Mouse (Mus musculus) testis, postnatal 14 days (tissue): ENCODE data around the gene Fam3c.

Experiments used
- DNase-seq: peaks from one replicate; pipeline ENCODE4 v3.0.0; 2021; ENCODE audit warnings: low spot score

Gene Fam3c

DNA sequence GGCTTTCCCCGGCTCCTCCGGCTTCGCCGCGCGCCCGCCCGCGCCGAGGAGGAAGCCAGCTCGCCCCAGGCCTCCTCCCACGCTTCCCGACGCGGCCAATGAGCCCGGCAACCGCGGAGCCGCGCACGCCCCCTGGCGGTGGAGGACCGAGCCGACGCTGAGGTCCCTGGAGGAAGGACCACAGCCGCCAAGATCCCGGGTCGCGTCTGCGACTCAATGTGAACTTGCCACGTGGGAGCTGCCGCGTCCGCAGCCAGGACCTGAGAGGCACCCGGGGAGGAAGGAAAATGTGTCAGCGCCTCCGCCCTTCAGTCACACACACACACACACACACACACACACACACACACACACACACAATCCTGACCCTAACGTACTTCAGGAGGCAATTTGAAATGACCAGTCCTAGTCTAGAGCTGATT is at the start of gene Fam3c:
Gene Fam3c (minus strand): TSS at position 158 of the 422 bp plus-strand sequence.
- peak; percentile 91 for DNase-seq

DNA sequence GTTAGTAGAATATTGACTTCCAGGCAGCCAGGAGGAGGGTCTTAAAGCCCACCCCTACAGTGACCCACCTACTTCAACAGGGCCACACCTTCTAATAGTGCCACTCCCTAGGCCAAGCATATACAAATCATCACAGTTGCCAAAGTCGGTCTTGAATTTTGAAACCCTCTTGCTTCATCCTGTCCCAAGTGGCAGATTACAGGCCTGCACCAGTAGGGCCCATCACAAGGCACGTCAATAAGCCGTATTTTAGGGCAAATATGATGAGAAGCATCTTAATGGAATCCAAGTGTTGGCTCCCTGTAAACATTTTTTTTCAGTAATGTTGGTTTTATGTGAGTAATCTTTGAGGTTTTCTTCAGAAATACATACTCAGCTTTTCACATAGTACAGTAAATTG is 49.0 kb upstream of the Fam3c start:
- no peak for DNase-seq

DNA sequence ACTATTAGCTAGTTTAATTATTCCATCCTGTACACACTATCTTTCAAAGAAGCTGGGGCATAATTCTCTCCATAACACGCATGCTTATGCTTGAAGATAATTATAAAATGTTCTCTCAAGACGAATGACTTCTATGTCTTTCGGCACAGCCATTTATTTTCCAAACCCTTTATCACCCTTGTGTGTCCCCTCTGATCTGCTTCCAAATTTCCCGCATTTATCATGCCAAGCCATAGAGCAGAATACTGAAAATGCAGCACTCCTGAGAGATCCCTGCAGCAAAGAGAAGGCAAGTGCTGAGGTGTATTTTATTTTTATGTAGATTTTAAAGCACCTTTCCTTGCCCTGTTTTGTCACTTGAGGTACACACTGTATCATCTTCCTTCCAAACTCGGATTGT is 47.7 kb upstream of the Fam3c start:
- no peak for DNase-seq

DNA sequence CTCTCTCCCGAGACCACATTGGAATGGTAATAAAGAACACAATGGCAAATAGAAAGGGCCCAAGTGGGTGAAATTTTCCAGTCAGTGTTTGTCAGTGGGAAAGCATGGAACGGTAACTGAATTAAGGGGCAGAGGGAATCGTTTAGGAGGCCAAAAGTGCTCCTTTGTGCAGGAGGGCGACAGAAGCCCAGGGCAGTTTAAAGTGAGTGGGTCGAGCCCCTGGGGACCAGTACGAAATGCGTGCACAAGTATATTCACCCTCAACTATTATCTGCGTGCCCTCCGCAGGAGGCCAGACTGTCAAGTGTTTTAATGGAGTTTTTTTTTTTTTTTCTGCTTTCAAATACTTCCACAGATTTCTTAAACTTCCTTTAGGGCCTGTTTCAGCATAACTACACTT is 47.3 kb upstream of the Fam3c start:
- no peak for DNase-seq

DNA sequence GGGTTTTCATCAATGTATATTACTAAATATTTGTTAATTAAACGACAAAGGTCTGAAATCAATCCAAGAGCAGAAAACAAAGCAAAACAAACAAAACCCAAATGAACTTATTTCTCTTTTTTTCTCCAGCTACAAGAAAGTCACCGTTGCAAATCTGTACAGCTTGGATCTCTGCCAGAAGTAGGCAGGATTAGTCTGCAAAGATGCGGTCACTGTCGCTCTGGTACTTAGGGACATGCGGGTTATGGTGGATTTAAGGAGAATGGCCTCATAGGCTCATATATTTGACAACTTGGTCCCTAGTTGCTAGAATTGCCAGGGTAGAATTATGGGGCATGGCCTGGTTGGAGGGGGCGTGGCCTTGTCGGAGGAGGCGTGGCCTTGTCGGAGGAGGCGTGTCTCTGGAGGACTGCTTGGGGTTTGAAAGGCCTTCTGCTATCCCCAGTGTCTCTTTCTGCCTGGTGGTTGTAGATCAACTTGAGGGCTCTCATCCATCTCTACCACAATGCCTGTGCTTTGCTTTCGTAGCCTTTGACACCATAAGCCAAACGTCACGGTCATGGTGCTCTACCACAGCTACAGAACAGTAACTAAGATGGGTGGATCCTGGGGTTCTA is 46.6 kb upstream of the Fam3c start:
- peak; percentile 17 for DNase-seq

DNA sequence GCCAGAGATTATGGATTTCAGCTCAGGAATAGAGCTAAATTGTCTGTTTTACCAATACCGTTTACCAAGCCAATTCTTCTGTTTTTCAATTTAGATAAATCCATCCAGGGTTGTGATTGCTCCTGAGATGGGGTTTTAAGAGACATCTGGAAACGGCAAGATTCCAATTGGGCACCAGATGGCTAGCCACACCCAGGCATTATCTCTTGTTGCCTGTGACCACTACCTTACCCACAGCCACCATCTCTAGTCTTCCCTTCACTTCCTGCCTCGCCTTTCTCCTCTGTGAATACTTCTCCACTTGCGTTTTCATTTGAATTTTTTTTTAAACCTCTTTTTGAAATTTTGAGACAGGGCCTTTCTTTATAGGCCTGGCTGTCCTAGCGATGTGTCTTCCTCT is 46.0 kb upstream of the Fam3c start:
- DNase-seq: no peak

DNA sequence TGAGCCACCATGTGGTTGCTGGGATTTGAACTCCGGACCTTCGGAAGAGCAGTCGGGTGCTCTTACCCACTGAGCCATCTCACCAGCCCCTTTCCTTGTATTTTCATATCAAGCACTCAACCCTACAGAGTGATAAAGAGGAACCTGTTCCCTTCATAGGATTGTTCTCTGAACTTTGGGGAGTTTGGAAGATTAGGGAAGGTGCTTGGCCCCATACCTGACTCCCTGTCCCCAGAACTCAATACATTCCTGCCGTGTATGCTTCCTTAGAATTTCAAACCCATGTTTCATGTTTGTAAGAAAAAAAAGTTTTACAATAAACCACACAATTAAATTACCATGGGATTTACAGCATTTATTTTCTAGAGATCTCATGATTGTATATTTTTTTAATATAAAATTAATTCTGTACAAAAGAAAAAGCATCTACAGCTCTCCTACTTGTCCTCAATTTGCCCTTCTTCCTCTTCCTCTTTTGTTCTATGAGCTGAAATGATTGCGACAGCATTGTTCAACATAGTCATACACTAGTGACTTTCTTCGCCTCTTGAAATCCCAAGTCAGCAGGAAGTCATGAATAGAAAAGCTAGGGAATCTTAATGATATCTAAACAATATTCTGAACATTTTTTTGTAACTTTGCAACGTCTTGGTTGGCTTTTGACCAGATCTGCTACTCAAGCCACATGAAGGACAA is 42.2 kb upstream of the Fam3c start:
- no peak for DNase-seq

DNA sequence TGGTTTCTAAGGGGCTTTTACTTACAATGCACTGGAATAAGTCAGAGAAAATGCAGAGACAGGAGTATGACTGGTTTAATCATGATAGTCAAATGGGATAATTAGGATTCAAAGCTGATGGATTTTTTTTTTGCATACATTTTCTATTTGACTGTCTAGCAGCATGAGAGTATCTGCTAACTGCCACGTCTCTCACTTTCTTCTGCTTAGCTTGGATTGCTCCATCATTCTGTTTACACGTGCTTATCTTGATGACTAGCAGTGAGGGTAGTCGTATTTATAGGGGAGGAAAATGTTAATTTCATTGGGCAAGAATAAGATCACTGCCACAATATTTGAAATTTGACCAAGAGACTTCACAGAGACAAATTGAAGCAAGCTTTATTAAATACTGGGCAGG is 39.2 kb upstream of the Fam3c start:
- DNase-seq: no peak

DNA sequence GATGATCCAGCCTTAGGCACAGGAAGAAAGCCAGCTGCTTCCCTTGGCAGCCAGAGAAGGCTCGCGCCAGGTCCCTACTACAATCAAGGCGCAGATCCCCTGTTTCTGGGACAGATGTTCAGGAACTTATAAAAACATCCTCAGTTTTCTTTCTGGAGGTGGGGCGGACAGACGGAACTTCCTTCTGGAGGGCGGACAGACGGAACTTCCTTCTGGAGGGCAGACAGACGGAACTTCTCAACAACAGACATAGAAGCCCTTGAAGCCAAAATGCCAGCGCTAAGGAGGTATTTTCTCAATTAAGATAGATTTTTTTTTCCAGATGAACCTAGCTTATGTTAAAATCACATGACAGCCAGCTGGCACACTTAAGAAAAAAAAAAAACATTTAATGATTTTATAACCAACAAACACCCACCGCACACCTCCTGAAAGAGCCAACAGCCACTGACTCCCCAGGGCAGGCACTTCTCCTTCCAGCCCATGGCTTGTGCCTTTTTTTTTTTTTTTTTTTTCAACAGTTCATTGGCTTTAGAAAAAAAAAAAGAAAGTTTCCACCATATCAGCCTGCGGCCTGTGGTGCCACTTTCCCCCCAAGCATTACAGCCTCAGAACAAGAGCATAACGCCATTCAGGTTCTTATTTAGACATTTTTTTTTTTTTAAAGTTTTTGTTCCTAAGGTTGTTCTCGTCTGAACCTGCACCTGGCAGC is 34.8 kb upstream of the Fam3c start:
- DNase-seq: no peak

DNA sequence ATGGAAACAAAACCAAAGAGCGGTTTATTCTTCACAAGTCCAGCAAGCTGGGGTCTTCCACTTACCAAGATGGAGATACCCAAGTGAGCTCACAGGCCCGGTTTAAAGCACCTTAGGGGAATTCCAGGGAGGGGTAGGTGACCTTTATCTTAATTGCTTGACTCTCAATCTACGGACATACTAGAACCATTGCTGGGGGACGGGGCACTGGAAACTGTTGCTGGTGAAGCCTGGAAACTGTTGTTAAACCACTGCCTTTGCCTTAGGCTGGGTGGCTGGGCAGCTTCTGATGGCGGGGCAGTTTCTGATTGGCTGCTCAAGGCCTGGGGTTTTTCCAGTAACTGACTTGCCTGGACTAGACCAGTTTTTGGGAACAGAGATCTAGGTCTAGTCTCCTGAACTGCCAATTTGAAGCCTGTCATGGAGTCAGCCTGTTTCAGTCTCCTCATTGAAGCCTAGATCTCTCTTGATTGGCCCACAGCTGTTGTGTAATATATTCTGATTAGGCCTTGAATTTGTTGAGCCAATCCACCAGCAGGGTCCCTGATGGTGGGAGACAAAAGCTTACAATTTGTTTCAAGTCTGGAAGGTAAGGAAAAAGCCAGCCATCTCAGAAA is 29.3 kb upstream of the Fam3c start:
- no peak for DNase-seq

DNA sequence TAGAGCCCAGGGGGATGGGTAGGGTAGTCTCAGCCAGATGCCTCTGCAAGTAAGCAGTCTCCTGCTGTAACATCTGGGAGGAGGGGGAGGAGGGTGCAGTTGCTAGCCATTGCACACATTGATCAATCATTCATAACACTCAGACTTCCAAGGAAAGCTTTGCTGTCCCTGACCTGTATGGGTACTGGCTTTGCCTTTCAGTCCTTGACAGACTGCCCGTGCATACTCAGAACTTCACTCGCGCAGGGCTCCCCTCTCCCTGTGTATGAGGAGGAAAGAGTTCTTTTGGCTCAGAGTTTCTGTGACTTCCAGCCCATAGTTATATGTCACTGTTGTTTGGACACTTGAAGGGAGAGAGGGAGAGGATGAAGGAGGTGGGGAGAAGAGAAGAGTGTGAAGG is 24.2 kb upstream of the Fam3c start:
- DNase-seq: no peak

DNA sequence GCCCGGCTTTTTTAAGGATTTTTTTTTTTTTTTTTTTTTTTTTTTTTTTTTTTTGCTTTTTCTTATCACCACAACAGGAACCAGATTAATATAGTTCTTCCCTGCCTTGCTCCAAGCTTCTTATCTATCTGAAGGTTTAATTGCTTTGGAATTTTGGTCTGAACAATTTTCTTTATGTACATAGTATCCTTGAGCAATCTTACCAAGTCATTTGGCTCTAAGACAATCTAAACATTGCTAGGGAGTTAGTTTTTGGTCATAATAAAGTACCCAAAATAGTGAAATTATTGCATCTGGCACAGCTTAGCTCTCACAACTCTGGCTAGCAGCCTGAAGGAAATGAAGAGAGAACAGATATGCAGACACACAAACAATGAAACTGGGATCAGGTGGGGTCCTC is 23.8 kb upstream of the Fam3c start:
- DNase-seq: no peak

DNA sequence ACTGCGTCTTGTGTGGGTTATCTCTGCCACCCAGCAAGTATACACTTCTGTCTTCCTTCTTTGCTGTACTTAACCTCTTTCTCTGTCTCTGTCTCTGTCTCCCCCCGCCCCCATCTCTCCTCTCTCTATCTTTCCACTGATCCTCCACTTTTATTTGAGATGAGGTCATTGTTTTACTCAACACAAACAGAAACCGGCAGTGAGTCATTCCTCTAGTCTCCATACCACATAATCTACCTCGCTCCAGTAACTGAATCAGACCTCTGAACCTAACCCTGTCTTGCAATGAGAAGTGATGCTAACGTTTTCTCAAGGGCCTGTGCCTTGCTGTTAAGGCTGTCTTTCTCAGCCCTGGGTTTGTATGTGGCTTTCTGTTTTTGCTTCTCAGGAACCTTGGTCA is 22.4 kb upstream of the Fam3c start:
- no peak for DNase-seq

DNA sequence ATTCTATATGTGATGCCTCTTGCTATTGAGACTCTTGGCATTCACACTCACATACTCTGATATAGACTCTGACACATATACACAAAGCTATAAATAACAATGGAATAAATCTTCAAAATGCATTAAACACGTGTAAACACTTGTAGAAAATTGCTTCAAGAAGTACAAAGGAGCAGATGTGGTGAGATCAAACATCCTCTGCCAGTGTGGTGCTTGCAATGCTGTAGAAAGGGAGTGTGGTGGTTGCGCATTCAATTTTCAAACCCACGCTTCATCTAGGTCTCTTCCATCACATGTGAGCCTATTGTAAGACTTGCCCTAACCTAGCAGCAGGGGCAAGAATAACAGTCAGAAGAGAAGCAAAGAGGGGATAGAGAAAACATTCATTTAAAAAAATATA is 18.7 kb upstream of the Fam3c start:
- no peak for DNase-seq

DNA sequence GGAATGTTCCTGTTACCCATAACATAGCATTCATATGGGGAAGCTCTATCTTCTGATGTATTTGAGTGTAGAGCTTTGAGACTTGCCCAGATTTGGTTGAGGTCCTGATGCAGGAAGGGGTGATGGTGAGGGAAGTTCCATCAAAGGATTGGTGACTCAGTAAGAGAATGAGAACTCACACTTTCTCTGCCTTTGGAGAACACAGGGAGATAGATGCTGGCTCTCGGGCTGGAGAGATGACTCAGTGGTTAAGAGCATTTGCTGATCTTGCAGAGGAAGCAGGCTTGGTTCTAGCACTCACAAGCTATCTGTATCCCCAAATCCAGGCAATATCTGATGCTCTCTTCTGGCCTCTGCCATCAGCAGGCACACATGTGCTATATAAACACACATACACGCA is 17.4 kb upstream of the Fam3c start:
- DNase-seq: no peak

DNA sequence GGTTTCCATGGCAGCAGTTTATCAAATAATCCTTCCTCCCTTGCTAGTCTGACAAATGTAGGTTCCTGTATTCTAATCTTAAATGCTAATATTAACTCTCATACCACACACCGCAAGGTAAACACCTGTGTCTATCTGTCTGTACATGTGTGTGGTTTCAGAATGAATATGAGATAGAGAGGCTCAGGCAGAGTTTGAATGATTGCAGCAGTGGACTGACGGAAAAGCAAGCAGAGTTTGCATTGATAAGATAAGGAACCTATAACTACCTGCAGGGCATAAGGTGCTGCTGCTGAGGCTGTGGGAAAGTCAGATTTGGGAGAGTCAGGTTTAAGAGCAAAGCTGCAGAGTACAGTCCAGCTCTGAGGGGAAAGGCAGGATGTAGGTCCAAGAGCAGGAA is 10.9 kb upstream of the Fam3c start:
- no peak for DNase-seq

DNA sequence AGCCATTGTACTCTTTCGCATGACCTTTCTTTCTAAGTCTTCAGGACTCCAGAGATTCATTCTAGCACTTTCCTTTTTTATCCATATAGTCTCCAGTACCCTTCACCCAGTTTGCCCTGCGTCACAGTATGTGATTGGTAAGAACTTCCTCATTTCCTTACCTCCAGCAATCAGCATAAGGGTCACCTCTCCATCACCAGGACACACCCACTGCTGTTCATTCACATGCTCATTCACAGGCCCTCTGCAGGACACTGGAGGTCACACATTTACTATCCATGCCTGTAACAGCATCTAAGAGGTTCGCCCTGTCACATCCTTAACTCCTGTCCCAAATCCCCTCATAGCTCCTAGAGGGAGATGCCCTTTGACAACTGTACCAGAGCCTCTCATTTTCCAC is 7.5 kb upstream of the Fam3c start:
- DNase-seq: no peak

DNA sequence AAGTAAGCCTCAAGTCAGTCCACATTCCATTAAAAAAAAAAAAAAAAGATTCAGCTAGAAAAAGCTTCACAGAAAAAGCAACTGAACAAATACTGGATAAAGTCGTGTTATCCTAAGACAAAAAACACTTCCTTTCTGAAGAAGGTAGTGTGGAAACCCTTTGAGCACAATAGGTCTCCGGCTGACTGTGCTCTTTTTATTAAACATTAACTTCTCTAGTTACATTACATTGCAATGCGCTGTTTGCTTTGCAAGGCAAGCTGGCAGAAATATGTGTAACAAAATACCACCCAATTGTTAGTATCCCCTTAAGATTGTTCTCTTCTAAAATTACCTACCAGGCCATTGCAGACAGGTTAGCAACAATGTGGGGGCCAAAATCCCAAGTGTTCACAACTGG is 5.9 kb upstream of the Fam3c start:
- DNase-seq: no peak

DNA sequence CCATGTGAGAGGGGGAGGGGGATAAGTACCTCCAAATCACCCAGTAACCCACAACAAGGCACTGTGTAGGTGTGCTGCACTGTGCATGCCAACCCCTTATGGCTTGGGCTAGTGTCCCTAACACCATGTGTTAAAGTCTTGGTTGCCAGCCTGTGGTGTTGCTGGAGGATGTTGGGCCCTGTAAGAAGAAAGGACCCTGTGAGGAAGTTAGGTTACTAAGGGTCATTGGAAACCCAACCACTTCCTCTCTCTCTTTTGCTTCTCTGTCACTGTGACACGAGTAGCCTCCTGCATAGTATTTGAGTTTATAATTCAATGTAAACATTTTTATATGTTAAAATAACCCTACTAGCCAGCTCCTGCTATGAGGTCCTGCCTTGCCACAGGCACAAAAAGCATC is 3.0 kb upstream of the Fam3c start:
- DNase-seq: no peak

DNA sequence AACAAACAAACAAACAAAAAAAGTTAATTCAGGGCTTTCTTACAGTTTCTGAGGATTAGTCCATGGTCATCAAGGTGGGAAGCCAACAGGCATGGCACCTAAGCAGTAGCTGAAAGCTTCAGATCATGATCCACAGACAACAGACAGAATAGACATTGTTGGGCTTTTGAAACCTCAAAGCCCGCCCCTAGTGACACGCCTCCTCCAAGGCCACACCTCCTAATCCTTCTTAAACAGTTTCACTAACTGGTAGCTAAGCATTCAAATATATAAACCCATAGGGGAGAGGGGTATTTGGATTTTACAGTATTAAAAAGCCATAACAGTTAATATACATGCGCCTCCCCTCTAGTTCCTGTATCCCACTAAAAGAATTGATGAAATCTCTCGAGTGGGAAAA is 1.3 kb upstream of the Fam3c start:
- no peak for DNase-seq

DNA sequence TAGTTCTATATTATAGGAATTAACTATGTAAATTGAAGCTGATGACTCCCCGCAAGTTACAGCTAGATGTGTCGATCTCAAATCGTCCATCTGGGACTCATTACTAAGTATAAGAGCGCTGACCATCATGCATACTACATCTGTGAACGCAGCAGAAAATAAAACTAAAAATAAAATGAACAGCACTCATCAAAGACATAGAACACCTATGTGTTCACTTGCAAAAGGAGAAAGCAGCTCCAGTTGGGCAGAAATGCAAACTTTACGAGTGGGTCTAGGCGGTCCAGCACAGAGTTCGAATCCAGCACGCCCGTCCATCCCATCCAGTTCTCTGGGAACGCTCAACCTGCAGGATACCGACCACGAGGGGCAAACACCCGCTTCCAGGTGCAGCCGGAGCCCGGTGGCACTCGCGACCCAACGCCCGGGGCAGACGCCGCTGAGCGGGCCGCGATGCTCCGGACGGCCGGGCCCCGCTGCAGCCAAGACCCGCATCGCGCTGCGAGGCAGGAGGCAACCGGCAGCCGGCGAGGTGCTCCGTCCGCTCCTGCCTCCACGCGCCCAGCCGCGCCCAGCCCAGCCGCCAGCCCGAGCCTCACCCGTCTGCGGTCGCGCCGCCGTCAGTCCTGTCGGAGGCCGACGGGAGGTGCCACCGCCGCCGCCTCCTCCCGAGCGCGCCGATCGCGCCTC is 502 bp downstream of the Fam3c start:
- no peak for DNase-seq

DNA sequence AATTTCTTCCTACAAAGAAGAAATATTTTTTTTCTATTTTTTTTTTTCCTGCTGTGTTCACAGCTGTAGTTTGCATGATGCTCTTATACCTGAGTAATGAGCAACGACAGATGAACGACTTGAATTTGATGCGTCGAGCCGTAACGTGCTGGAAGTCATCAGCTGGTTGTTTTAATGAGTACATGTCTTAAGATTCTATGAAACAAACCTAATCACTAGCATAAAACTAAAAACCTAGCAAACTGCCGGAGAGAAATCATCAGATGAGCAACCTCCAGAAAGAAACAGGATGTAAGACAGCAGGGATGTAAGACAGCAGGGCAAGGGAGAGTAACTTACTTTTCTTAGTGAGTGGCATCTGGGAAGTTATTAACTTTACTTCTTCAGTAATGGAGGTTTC is 1.4 kb downstream of the Fam3c start:
- DNase-seq: no peak

DNA sequence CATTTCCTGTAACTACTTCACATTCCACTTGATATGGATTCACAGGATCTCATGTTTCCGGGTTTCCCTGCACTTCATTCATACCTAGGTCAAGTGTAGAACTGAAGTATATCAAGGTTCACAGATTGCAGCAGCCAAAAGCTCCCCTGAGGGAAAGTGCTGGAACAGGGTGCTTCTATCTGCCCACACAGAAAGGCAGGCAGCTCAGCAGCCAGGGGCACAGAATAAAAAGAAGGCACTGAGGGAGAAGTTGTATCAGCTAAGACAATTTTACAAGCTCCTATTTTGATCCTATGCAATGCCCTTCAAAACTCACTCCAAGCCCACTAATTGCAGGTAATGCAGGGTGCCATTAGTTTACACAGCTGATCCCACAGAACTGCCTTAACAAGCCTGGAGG is 2.0 kb downstream of the Fam3c start:
- no peak for DNase-seq
